Mouse (Mus musculus) bone marrow, adult 2 months (tissue): ENCODE data around the gene Gsap.

Experiments
- CTCF ChIP-seq: fragments of 200-500 bp; IDR thresholded peaks from 2 replicates; pipeline ENCODE4 v1.5.1; 2011; ENCODE audit warnings: low read length, control low read depth; ENCODE audit not compliant: control insufficient read depth, insufficient read depth
- POLR2A ChIP-seq: fragments of 200-500 bp; IDR thresholded peaks from 2 replicates; pipeline ENCODE4 v1.6.1; 2011; ENCODE audit warnings: low read depth, mild to moderate bottlenecking, control low read depth, low read length, borderline replicate concordance; ENCODE audit not compliant: control insufficient read depth

GRCm38 (mm10) chr5:21261202-21261844, 75.3 kb downstream of the Gsap start:
- TF ChIP-seq POLR2A (no peak), CTCF (no peak)
